Mouse (Mus musculus): Measurements from ENCODE around the gene Gm20831.
"Not testable (repeated sequence)": the region's sequence is repeated elsewhere in the genome, so short reads cannot be mapped to it uniquely, and the experiment has no call there.

The Gm20831 gene

GRCm38 (mm10) chrY:17874441-17874840 is at the start of gene Gm20831, which contains the start of gene Gm20772:
TSS of gene Gm20831 (plus strand) at chrY:17874741.
TSS of gene Gm20772 (plus strand) at chrY:17874741.
- DNase-seq: not testable (repeated sequence)

GRCm38 (mm10) chrY:17846166-17846565 is 28.4 kb upstream of the Gm20831 start, which contains the start of gene Gm21904:
TSS of gene Gm21904 (minus strand) at chrY:17846266.
- DNase-seq: not testable (repeated sequence)

- not testable (repeated sequence) for DNase-seq
Observed at GRCm38 (mm10) chrY:17937230-17937629, 62.7 kb downstream of the Gm20831 start, which contains the start of gene Srsy. TSS of gene Srsy (minus strand) at chrY:17937330.
